Mouse (Mus musculus): Measurements from ENCODE around the gene Slc18a2. TPM values are rescaled to one million over a fixed set of nuclear protein-coding genes. Genes with fewer than 3 reads are reported as not detected.

Gene Slc18a2
- polyA plus RNA-seq, 1 experiment from 2014 or later: 17.7 TPM

DNA sequence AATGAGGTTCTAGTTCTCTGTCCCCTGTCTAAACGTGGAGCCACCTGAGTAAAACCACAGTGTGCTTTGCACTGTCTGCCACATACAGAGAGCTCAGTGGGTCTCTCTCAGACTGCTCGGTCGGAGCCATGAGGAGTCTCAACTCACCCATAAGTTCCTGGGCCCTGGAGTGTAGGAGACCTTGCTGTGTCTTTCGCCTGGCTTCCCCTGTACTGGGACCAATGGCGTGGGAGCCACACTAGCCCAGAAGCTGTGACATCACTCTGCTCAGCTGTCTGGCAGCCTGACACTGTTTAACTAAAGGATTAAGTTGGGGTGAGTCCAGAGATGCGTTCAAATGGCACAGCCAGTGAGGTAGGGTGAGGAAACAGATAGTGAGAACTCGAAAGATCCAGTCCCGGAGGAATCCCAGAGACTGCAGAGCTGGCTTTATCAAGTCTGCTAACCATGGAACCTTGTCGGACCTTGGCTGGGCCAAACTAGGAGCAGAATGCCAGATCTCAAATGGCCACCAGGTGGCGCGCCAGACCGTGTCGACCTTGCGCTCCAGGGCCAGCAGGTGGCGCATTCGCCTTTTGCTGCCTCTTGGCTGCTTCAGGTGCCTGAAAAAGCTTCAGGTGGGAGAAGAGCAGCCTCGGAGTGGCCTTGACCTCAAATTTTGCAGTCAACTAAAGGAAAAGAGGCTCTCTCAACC, 21.4 kb upstream of the Slc18a2 start:
- peak; percentile 46; the same call in 1 of the 2 replicates for ATAC-seq (ENCODE audit: low FRiP score)
- DNase-seq (ENCODE audit: low spot score): peak; percentile 90
- H3K36me3 ChIP-seq (replicated peaks; ENCODE audit: control insufficient read depth, insufficient read depth): no peaks in the 10 kb centered on the region
- H3K4me2 ChIP-seq (replicated peaks): no peak overlapping the region
- no peak overlapping the region for H3K9ac ChIP-seq
- no peaks in the 10 kb centered on the region for H3K4me1 ChIP-seq (replicated peaks; ENCODE audit: control insufficient read depth, insufficient read depth, low read length)
- H3K27ac ChIP-seq: no peak overlapping the region
- H3K27me3 ChIP-seq (ENCODE audit: control insufficient read depth, insufficient read depth, low read length): no peaks in the 10 kb centered on the region
- H3K4me3 ChIP-seq (replicated peaks; ENCODE audit: low read length): no peak overlapping the region
- H3K9me3 ChIP-seq (ENCODE audit: control insufficient read depth, low read length): no peaks in the 10 kb centered on the region
- WGBS: 28% methylated on average over 17 of the region's 17 CpGs

DNA sequence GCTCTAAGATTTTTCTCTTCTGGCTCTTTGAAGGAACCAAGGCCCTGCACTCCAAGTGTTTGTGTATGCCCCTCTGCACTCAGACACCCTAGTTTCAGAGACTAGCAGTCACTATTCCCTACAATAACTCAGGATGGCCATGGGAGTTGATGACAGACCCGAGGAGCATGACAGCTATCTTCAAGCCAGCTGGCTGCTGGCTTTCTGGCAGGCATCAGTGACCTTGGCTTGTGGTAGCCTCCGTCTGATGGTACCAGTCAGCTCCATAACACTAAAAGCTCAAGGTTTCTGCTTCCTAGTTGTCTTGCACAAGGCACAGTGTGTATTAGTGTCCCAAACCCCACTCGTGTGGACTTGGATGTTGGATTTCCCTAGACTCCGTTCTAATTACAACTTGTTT, 18.7 kb upstream of the Slc18a2 start:
- 91% methylated on average over 4 of the region's 4 CpGs for WGBS

DNA sequence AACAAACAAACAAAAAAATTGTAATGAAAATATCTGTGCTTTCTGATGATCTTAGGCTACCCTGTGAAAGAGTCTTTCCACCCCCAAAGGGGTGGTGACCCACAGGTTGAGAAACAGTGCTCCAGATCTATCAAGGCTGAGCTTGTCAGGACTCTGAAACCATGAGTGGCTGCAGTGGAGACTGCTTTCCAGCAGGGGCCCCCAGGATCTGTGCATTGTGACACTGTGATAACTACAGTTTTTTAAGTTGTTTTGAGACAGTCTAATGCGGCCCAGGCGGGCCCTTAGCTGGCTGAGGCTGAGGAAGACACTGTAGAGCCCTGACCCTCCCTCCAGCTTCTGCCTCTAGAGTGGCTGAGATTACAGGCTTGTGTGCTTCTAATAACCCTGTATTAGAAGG, 17.6 kb upstream of the Slc18a2 start:
- ATAC-seq (ENCODE audit: low FRiP score) (no peak), DNase-seq (ENCODE audit: low spot score) (no peak)
- Histone ChIP-seq H3K4me1 (replicated peaks; ENCODE audit: control insufficient read depth, insufficient read depth, low read length) (no peaks in the 10 kb centered on the region), H3K27ac (no peak overlapping the region), H3K9ac (no peak overlapping the region), H3K4me3 (replicated peaks; ENCODE audit: low read length) (no peak overlapping the region), H3K4me2 (replicated peaks) (no peak overlapping the region), H3K27me3 (ENCODE audit: control insufficient read depth, insufficient read depth, low read length) (no peaks in the 10 kb centered on the region), H3K9me3 (ENCODE audit: control insufficient read depth, low read length) (no peaks in the 10 kb centered on the region), H3K36me3 (replicated peaks; ENCODE audit: control insufficient read depth, insufficient read depth) (no peaks in the 10 kb centered on the region)
- WGBS: 88% methylated on average over 2 of the region's 2 CpGs

More for the DNA sequence above, 18.7 kb upstream of the Slc18a2 start:
- Histone ChIP-seq H3K27ac (no peak overlapping the region), H3K9me3 (ENCODE audit: control insufficient read depth, low read length) (no peaks in the 10 kb centered on the region), H3K9ac (no peak overlapping the region), H3K4me2 (replicated peaks) (no peak overlapping the region), H3K4me3 (replicated peaks; ENCODE audit: low read length) (no peak overlapping the region), H3K4me1 (replicated peaks; ENCODE audit: control insufficient read depth, insufficient read depth, low read length) (no peaks in the 10 kb centered on the region), H3K36me3 (replicated peaks; ENCODE audit: control insufficient read depth, insufficient read depth) (no peaks in the 10 kb centered on the region), H3K27me3 (ENCODE audit: control insufficient read depth, insufficient read depth, low read length) (no peaks in the 10 kb centered on the region)
- DNase-seq (ENCODE audit: low spot score) (no peak), ATAC-seq (ENCODE audit: low FRiP score) (no peak)

GRCm38 (mm10) chr19:59248144-59248543, 12.6 kb upstream of the Slc18a2 start:
- no peaks in the 10 kb centered on the region for H3K4me1 ChIP-seq (replicated peaks; ENCODE audit: control insufficient read depth, insufficient read depth, low read length)
- no peak overlapping the region for H3K4me2 ChIP-seq (replicated peaks)
- no peak for DNase-seq (ENCODE audit: low spot score)
- ATAC-seq (ENCODE audit: low FRiP score): no peak
- no peak overlapping the region for H3K9ac ChIP-seq
- no peak overlapping the region for H3K4me3 ChIP-seq (replicated peaks; ENCODE audit: low read length)
- H3K9me3 ChIP-seq (ENCODE audit: control insufficient read depth, low read length): no peaks in the 10 kb centered on the region
- no peaks in the 10 kb centered on the region for H3K27me3 ChIP-seq (ENCODE audit: control insufficient read depth, insufficient read depth, low read length)
- H3K27ac ChIP-seq: no peak overlapping the region
- H3K36me3 ChIP-seq (replicated peaks; ENCODE audit: control insufficient read depth, insufficient read depth): no peaks in the 10 kb centered on the region
- 88% methylated on average over 4 of the region's 4 CpGs for WGBS

GRCm38 (mm10) chr19:59248553-59249286, 12.0 kb upstream of the Slc18a2 start:
- 76% methylated on average over 11 of the region's 11 CpGs for WGBS
- no peak overlapping the region for H3K4me2 ChIP-seq (replicated peaks)
- H3K27ac ChIP-seq: no peak overlapping the region

DNA sequence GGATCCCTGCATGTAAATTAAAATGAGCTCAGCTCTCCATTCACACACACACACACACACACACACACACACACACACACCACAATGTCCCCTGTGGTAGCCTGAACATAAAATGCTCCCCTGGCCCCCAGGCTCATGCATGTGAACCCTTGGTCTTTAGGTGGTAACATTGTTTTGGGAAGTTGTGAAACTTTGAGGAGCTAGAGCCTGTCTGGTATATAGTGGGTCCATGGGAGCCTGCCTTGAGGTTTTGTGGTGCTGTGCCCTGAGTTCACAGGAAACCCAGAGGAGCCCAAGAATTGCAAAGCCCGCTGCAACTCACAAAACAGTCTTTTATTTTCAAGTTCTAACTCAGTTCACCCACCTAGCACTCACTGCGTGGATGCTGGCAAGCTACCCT, 8.0 kb upstream of the Slc18a2 start:
- no peak overlapping the region for H3K27ac ChIP-seq
- H3K9me3 ChIP-seq (ENCODE audit: control insufficient read depth, low read length): peaks cover 5% of the 10 kb centered on the region; the same call in 1 of the 2 replicates
- no peaks in the 10 kb centered on the region for H3K36me3 ChIP-seq (replicated peaks; ENCODE audit: control insufficient read depth, insufficient read depth)
- ATAC-seq (ENCODE audit: low FRiP score) (no peak), DNase-seq (ENCODE audit: low spot score) (no peak)
- WGBS: 76% methylated on average over 2 of the region's 2 CpGs
- H3K4me2 ChIP-seq (replicated peaks): no peak overlapping the region
- no peak overlapping the region for H3K4me3 ChIP-seq (replicated peaks; ENCODE audit: low read length)
- H3K27me3 ChIP-seq (ENCODE audit: control insufficient read depth, insufficient read depth, low read length): no peaks in the 10 kb centered on the region
- H3K9ac ChIP-seq: no peak overlapping the region
- H3K4me1 ChIP-seq (replicated peaks; ENCODE audit: control insufficient read depth, insufficient read depth, low read length): no peaks in the 10 kb centered on the region

More at GRCm38 (mm10) chr19:59248553-59249286, 12.0 kb upstream of the Slc18a2 start:
- H3K4me3 ChIP-seq (replicated peaks; ENCODE audit: low read length): no peak overlapping the region
- H3K27me3 ChIP-seq (ENCODE audit: control insufficient read depth, insufficient read depth, low read length): no peaks in the 10 kb centered on the region
- no peak for ATAC-seq (ENCODE audit: low FRiP score)
- no peak for DNase-seq (ENCODE audit: low spot score)
- no peaks in the 10 kb centered on the region for H3K36me3 ChIP-seq (replicated peaks; ENCODE audit: control insufficient read depth, insufficient read depth)
- no peak overlapping the region for H3K9ac ChIP-seq
- H3K9me3 ChIP-seq (ENCODE audit: control insufficient read depth, low read length): no peaks in the 10 kb centered on the region
- H3K4me1 ChIP-seq (replicated peaks; ENCODE audit: control insufficient read depth, insufficient read depth, low read length): no peaks in the 10 kb centered on the region

- ATAC-seq (ENCODE audit: low FRiP score): no peak
- no peak for DNase-seq (ENCODE audit: low spot score)
- no peak overlapping the region for H3K4me3 ChIP-seq (replicated peaks; ENCODE audit: low read length)
- peaks cover 5% of the 10 kb centered on the region; the same call in 1 of the 2 replicates for H3K9me3 ChIP-seq (ENCODE audit: control insufficient read depth, low read length)
- 34% methylated on average over 5 of the region's 5 CpGs for WGBS
- H3K27me3 ChIP-seq (ENCODE audit: control insufficient read depth, insufficient read depth, low read length): peaks cover 22% of the 10 kb centered on the region; the same call in 1 of the 2 replicates
- no peak overlapping the region for H3K4me2 ChIP-seq (replicated peaks)
- no peaks in the 10 kb centered on the region for H3K36me3 ChIP-seq (replicated peaks; ENCODE audit: control insufficient read depth, insufficient read depth)
- no peak overlapping the region for H3K9ac ChIP-seq
- no peaks in the 10 kb centered on the region for H3K4me1 ChIP-seq (replicated peaks; ENCODE audit: control insufficient read depth, insufficient read depth, low read length)
- H3K27ac ChIP-seq: no peak overlapping the region
These were observed 1.1 kb upstream of the Slc18a2 start for GRCm38 (mm10) chr19:59259633-59260032.

DNA sequence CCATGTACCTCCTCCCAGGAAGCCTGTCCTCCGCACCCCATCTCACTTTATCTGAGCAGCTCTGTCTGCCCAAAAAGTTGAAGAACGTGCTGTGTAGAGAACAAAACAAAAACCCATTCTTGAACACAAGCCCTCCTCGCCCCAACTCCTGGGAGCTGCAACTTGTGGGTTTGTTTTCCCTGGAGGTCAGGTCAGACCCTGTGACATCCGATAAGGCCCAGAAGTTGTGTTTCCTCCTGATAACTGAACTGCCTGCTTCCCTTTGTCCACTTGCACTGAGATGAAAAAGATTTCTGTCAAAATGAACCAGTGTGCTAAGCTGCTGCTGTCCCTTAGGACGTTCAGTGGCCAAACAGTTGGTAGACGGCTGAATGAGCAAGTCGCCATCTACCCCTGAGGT, 908 bp downstream of the Slc18a2 start:
- Histone ChIP-seq H3K9me3 (ENCODE audit: control insufficient read depth, low read length) (peaks cover 5% of the 10 kb centered on the region; the same call in 1 of the 2 replicates), H3K9ac (no peak overlapping the region), H3K36me3 (replicated peaks; ENCODE audit: control insufficient read depth, insufficient read depth) (no peaks in the 10 kb centered on the region), H3K27me3 (ENCODE audit: control insufficient read depth, insufficient read depth, low read length) (peaks cover 22% of the 10 kb centered on the region; the same call in 1 of the 2 replicates), H3K27ac (no peak overlapping the region), H3K4me3 (replicated peaks; ENCODE audit: low read length) (0 out of 2 replicates have a peak overlapping the region, but pooled peaks have one; percentile 36), H3K4me1 (replicated peaks; ENCODE audit: control insufficient read depth, insufficient read depth, low read length) (0 out of 2 replicates have a peak, but pooled peaks cover 5% of the 10 kb centered on the region), H3K4me2 (replicated peaks) (peak overlapping the region; percentile 74)
- ATAC-seq (ENCODE audit: low FRiP score) (no peak), DNase-seq (ENCODE audit: low spot score) (no peak)
- 36% methylated on average over 7 of the region's 7 CpGs for WGBS

DNA sequence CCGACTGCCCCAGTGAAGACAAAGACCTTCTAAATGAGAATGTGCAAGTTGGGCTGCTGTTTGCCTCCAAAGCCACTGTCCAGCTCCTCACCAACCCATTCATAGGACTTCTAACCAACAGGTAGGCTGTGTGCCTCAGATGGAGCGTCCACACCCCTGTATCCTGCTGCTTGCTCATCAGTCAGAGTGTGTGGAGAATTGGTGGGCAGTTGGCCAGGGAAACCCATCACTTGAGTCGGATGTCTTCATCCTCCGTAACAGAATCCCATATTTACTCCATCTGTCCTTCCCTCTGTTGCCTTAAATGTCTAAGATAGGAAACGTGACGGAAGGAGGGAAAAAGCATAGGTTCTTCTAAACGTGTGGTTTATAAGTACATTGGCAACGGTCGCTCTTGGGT, 2.5 kb downstream of the Slc18a2 start:
- 0 out of 2 replicates have a peak, but pooled peaks cover 9% of the 10 kb centered on the region for H3K4me1 ChIP-seq (replicated peaks; ENCODE audit: control insufficient read depth, insufficient read depth, low read length)
- 88% methylated on average over 9 of the region's 9 CpGs for WGBS
- H3K27ac ChIP-seq: no peak overlapping the region
- ATAC-seq (ENCODE audit: low FRiP score) (no peak), DNase-seq (ENCODE audit: low spot score) (no peak)
- no peak overlapping the region for H3K4me3 ChIP-seq (replicated peaks; ENCODE audit: low read length)
- no peaks in the 10 kb centered on the region for H3K36me3 ChIP-seq (replicated peaks; ENCODE audit: control insufficient read depth, insufficient read depth)
- no peak overlapping the region for H3K9ac ChIP-seq
- no peaks in the 10 kb centered on the region for H3K9me3 ChIP-seq (ENCODE audit: control insufficient read depth, low read length)
- peaks cover 22% of the 10 kb centered on the region; the same call in 1 of the 2 replicates for H3K27me3 ChIP-seq (ENCODE audit: control insufficient read depth, insufficient read depth, low read length)
- no peak overlapping the region for H3K4me2 ChIP-seq (replicated peaks)
